Mouse (Mus musculus) skeletal muscle tissue, postnatal 0 days (tissue): ENCODE data around the gene Olfr672. TPM values are rescaled to one million over a fixed set of nuclear protein-coding genes. Genes with fewer than 3 reads are reported as not detected.

Source experiments
- polyA plus RNA-seq: library from polyadenylated mRNA; unstranded; fragments of >200 nt; fragmentation: Nextera tagmentation; extraction: Ambion mirVana; gene quantifications from 2 replicates; pipeline ENCODE4 v1.2.1, GENCODE M21; 2015

Olfr672 gene
- polyA plus RNA-seq, result not detected in 2 replicates

GRCm38 (mm10) chr7:105001929-105002328 lies at the start of gene Olfr672:
Gene Olfr672, minus strand, starts transcription at chr7:105002029.

GRCm38 (mm10) chr7:105032398-105032797 lies 30.6 kb upstream of the Olfr672 start, which contains the start of gene Olfr676:
Gene Olfr676, plus strand, starts transcription at chr7:105032698.

GRCm38 (mm10) chr7:105028360-105028759 lies 26.5 kb upstream of the Olfr672 start, which contains the start of gene Olfr675:
Gene Olfr675, minus strand, starts transcription at chr7:105028460.

GRCm38 (mm10) chr7:104979026-104979425 lies 22.8 kb downstream of the Olfr672 start, which contains the start of gene Olfr671:
Gene Olfr671, minus strand, starts transcription at chr7:104979126.

GRCm38 (mm10) chr7:104962520-104962919 lies 39.3 kb downstream of the Olfr672 start, which contains the start of gene Olfr670:
Gene Olfr670, minus strand, starts transcription at chr7:104962620.

Other genes starting within 250 kb of the Olfr672 start
- not detected in 2 replicates for gene Usp17le, start 224.6 kb downstream of the Olfr672 start, polyA plus RNA-seq
- gene Usp17lb, start 159.4 kb downstream of the Olfr672 start, polyA plus RNA-seq, result not detected in 2 replicates
- not detected in 2 replicates for gene Usp17la, start 145.0 kb downstream of the Olfr672 start, polyA plus RNA-seq
- not detected in 2 replicates for gene Olfr665, start 124.0 kb downstream of the Olfr672 start, polyA plus RNA-seq
- not detected in 2 replicates for gene Olfr666, start 106.1 kb downstream of the Olfr672 start, polyA plus RNA-seq
- gene Olfr667, start 80.5 kb downstream of the Olfr672 start, polyA plus RNA-seq, result not detected in 2 replicates
- not detected in 2 replicates for gene Olfr668, start 74.0 kb downstream of the Olfr672 start, polyA plus RNA-seq
- not detected in 2 replicates for gene Olfr669, start 67.8 kb downstream of the Olfr672 start, polyA plus RNA-seq
- not detected in 2 replicates for gene Olfr670, start 39.4 kb downstream of the Olfr672 start, polyA plus RNA-seq
- gene Olfr671, start 22.9 kb downstream of the Olfr672 start, polyA plus RNA-seq, result not detected in 2 replicates
- gene Olfr675, start 26.4 kb upstream of the Olfr672 start, polyA plus RNA-seq, result not detected in 2 replicates
- not detected in 2 replicates for gene Olfr676, start 30.7 kb upstream of the Olfr672 start, polyA plus RNA-seq
- not detected in 2 replicates for gene Olfr677, start 49.3 kb upstream of the Olfr672 start, polyA plus RNA-seq
- gene Olfr678, start 62.4 kb upstream of the Olfr672 start, polyA plus RNA-seq, result not detected in 2 replicates
- not detected in 2 replicates for gene Olfr679, start 79.2 kb upstream of the Olfr672 start, polyA plus RNA-seq
- gene Olfr680-ps1, start 90.8 kb upstream of the Olfr672 start, polyA plus RNA-seq, result not detected in 2 replicates
- gene Olfr681, start 114.8 kb upstream of the Olfr672 start, polyA plus RNA-seq, result not detected in 2 replicates
- gene Olfr683, start 145.0 kb upstream of the Olfr672 start, polyA plus RNA-seq, result not detected in 2 replicates
- not detected in 2 replicates for gene Olfr684, start 161.6 kb upstream of the Olfr672 start, polyA plus RNA-seq
- not detected in 2 replicates for gene Olfr685, start 184.0 kb upstream of the Olfr672 start, polyA plus RNA-seq
- gene Olfr686, start 205.5 kb upstream of the Olfr672 start, polyA plus RNA-seq, result not detected in 2 replicates